Comparison of ENCODE assay signal across 24 mouse cellular contexts in the genomic region with DNA sequence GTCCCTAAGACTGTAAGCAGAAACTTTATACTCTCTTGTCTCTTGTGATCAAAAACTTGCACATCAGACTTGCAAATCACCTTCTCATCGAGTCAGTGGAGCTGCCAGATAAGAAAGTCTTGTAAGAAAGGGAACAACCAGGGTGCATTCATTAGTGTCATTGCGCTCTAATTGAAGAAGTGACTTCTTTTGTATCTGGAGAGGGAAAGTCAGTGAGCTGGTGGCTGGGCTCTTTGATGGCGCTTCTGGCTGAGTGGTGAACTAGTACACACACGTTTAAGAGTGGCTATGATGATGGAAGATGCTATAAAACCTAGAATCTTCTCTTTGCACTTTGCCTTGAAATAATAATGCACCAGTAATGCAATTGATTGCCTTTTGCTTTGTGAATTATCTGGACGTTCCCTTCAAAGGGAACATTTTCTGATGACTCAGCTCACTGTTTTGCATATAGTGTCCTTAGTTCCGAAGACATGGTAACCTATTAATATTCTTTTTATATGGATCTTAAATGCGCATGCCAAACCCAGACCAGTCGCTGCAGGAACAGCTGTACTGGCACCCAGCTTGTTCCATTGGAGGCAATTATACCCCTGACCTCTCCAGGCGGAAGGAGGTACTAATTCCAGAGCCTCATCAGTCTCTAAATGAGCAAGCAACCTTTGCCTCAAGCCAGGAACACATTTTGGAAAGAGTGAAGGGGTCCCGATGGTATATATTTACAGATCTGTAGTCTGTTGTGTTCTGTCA.
DNase-seq lines count a peak whose midpoint lies in the region; ATAC-seq lines count a peak whose summit lies in the region.
"Had no signal": no experiment of that assay in that cellular context is flagged by ENCODE, and none has a peak within 500 bp of the region (broad histone marks: within the 10 kb centered on the region; RNA-seq: fewer than 3 reads in every experiment).

No protein-coding gene starts in this region.

- H3K27ac ChIP-seq in forebrain, embryonic 16.5 days (ENCODE audit: low read length) = no peak overlapping the region
- H3K27ac ChIP-seq in forebrain, embryonic 11.5 days (ENCODE audit: low read depth, low read length) = no peak overlapping the region
- no peak overlapping the region for H3K27ac ChIP-seq in neural tube, embryonic 11.5 days (ENCODE audit: low read depth, low read length)
- no peak overlapping the region for H3K27ac ChIP-seq in hindbrain, embryonic 13.5 days
- no peak overlapping the region for H3K27ac ChIP-seq in midbrain, embryonic 16.5 days (ENCODE audit: low read length)
- H3K27ac ChIP-seq: embryonic facial prominence, embryonic 15.5 days; gastrocnemius, adult 2 months; heart, embryonic 15.5 days; liver, embryonic 14.5 days had no signal

- H3K9me3 ChIP-seq in forebrain, embryonic 16.5 days (ENCODE audit: control insufficient read depth, low read length) = no peaks in the 10 kb centered on the region
- no peaks in the 10 kb centered on the region for H3K9me3 ChIP-seq in forebrain, embryonic 11.5 days (ENCODE audit: control insufficient read depth, low read length)
- H3K9me3 ChIP-seq in neural tube, embryonic 11.5 days (ENCODE audit: control insufficient read depth, low read length) = no peaks in the 10 kb centered on the region
- H3K9me3 ChIP-seq in hindbrain, embryonic 13.5 days = no peaks in the 10 kb centered on the region
- H3K9me3 ChIP-seq in midbrain, embryonic 16.5 days (replicated peaks; ENCODE audit: control insufficient read depth, low read length, poor library complexity, severe bottlenecking) = no peaks in the 10 kb centered on the region
- H3K9me3 ChIP-seq: embryonic facial prominence, embryonic 15.5 days; G1E; heart, embryonic 15.5 days had no signal

- 33% methylated on average over 10 of the region's 10 CpGs for WGBS in forebrain, embryonic 16.5 days
- WGBS in forebrain, embryonic 11.5 days = 43% methylated on average over 10 of the region's 10 CpGs
- 34% methylated on average over 10 of the region's 10 CpGs for WGBS in neural tube, embryonic 11.5 days
- 23% methylated on average over 10 of the region's 10 CpGs for WGBS in hindbrain, embryonic 13.5 days
- WGBS in midbrain, embryonic 16.5 days = 23% methylated on average over 10 of the region's 10 CpGs

- H3K4me1 ChIP-seq in forebrain, embryonic 16.5 days (replicated peaks; ENCODE audit: control insufficient read depth, insufficient read depth, low read length) = peaks cover 2% of the 10 kb centered on the region; the same call in 1 of the 2 replicates
- H3K4me1 ChIP-seq in forebrain, embryonic 11.5 days (replicated peaks; ENCODE audit: control insufficient read depth, insufficient read depth, low read length) = no peaks in the 10 kb centered on the region
- 0 out of 2 replicates have a peak, but pooled peaks cover 2% of the 10 kb centered on the region for H3K4me1 ChIP-seq in neural tube, embryonic 11.5 days (ENCODE audit: control insufficient read depth, insufficient read depth, low read length)
- H3K4me1 ChIP-seq in hindbrain, embryonic 13.5 days (replicated peaks) = peaks cover 7% of the 10 kb centered on the region; the same call in 1 of the 2 replicates
- peaks cover 3% of the 10 kb centered on the region; the same call in 1 of the 2 replicates for H3K4me1 ChIP-seq in midbrain, embryonic 16.5 days (ENCODE audit: control insufficient read depth, insufficient read depth, low read length)
- H3K4me1 ChIP-seq: embryonic facial prominence, embryonic 15.5 days; heart, embryonic 15.5 days; megakaryocyte, embryonic 14.5 days had no signal

- ATAC-seq in forebrain, embryonic 16.5 days = peak; percentile 63
- no peak for ATAC-seq in forebrain, embryonic 11.5 days (replicated peaks; ENCODE audit: low FRiP score)
- ATAC-seq in neural tube, embryonic 11.5 days (ENCODE audit: insufficient read depth, low FRiP score, low TSS enrichment) = no peak
- 0 out of 2 replicates have a peak, but pooled peaks have one; percentile 24 for ATAC-seq in hindbrain, embryonic 13.5 days (ENCODE audit: low FRiP score)
- 0 out of 2 replicates have a peak, but pooled peaks have one; percentile 46 for ATAC-seq in midbrain, embryonic 16.5 days
- ATAC-seq: inflammation-experienced regulatory T-cells, adult 6 months; Patski had no signal

- no peak overlapping the region for H3K9ac ChIP-seq in forebrain, embryonic 16.5 days (replicated peaks; ENCODE audit: low read depth, low read length)
- no peak overlapping the region for H3K9ac ChIP-seq in forebrain, embryonic 11.5 days (ENCODE audit: low read length)
- no peak overlapping the region for H3K9ac ChIP-seq in neural tube, embryonic 11.5 days (ENCODE audit: low read length)
- no peak overlapping the region for H3K9ac ChIP-seq in hindbrain, embryonic 13.5 days
- no peak overlapping the region for H3K9ac ChIP-seq in midbrain, embryonic 16.5 days (ENCODE audit: low read depth, low read length)
- H3K9ac ChIP-seq: embryonic facial prominence, embryonic 15.5 days; heart, embryonic 15.5 days; liver, embryonic 14.5 days; lung, embryonic 14.5 days had no signal

- no peak overlapping the region for H3K4me2 ChIP-seq in forebrain, embryonic 16.5 days (ENCODE audit: low read length)
- H3K4me2 ChIP-seq in forebrain, embryonic 11.5 days (ENCODE audit: low read depth, low read length, severe bottlenecking) = no peak overlapping the region
- H3K4me2 ChIP-seq in neural tube, embryonic 11.5 days (ENCODE audit: low read depth) = no peak overlapping the region
- H3K4me2 ChIP-seq in hindbrain, embryonic 13.5 days = no peak overlapping the region
- H3K4me2 ChIP-seq in midbrain, embryonic 16.5 days (ENCODE audit: low read length) = no peak overlapping the region
- H3K4me2 ChIP-seq: embryonic facial prominence, embryonic 15.5 days; heart, embryonic 15.5 days; lung, embryonic 14.5 days had no signal

- no peaks in the 10 kb centered on the region for H3K36me3 ChIP-seq in forebrain, embryonic 16.5 days (ENCODE audit: control insufficient read depth, insufficient read depth)
- no peaks in the 10 kb centered on the region for H3K36me3 ChIP-seq in forebrain, embryonic 11.5 days (ENCODE audit: control insufficient read depth, insufficient read depth, low read length)
- no peaks in the 10 kb centered on the region for H3K36me3 ChIP-seq in neural tube, embryonic 11.5 days (ENCODE audit: control insufficient read depth, insufficient read depth, low read length)
- no peaks in the 10 kb centered on the region for H3K36me3 ChIP-seq in hindbrain, embryonic 13.5 days
- H3K36me3 ChIP-seq in midbrain, embryonic 16.5 days (ENCODE audit: control insufficient read depth, insufficient read depth, low read length) = no peaks in the 10 kb centered on the region
- H3K36me3 ChIP-seq: embryonic facial prominence, embryonic 15.5 days; G1E; heart, embryonic 15.5 days had no signal

- H3K4me3 ChIP-seq in forebrain, embryonic 16.5 days (replicated peaks; ENCODE audit: low read length) = no peak overlapping the region
- H3K4me3 ChIP-seq in forebrain, embryonic 11.5 days (ENCODE audit: low read depth, low read length) = no peak overlapping the region
- H3K4me3 ChIP-seq in neural tube, embryonic 11.5 days (ENCODE audit: low read depth, low read length) = no peak overlapping the region
- H3K4me3 ChIP-seq in hindbrain, embryonic 13.5 days = no peak overlapping the region
- no peak overlapping the region for H3K4me3 ChIP-seq in midbrain, embryonic 16.5 days (ENCODE audit: low read depth, low read length)
- H3K4me3 ChIP-seq: embryonic facial prominence, embryonic 15.5 days; gastrocnemius, adult 2 months; heart, embryonic 15.5 days; megakaryocyte, embryonic 14.5 days; myocyte had no signal

- DNase-seq in forebrain, embryonic 11.5 days (ENCODE audit: low spot score) = no peak
- DNase-seq in neural tube, embryonic 11.5 days (ENCODE audit: low spot score) = peak; percentile 28
- DNase-seq in neural tube, embryonic 10.5 days (ENCODE audit: extremely low spot score, low spot score) = no peak
- DNase-seq in liver = no peak
- no peak for DNase-seq in gastrocnemius, postnatal 25 days
- DNase-seq: adrenal gland, postnatal 36 days; cerebellum, adult 11-12 months; cerebellum, postnatal 14 days; gastrocnemius, adult 2 months; heart, postnatal 36 days; kidney, adult 18-20 months; kidney, postnatal 4 days; lung, embryonic 14.5 days had no signal

- no peaks in the 10 kb centered on the region for H3K27me3 ChIP-seq in forebrain, embryonic 16.5 days (replicated peaks; ENCODE audit: control insufficient read depth, insufficient read depth, low read length)
- no peaks in the 10 kb centered on the region for H3K27me3 ChIP-seq in forebrain, embryonic 11.5 days (ENCODE audit: control insufficient read depth, insufficient read depth, low read length)
- H3K27me3 ChIP-seq in neural tube, embryonic 11.5 days (ENCODE audit: control insufficient read depth, insufficient read depth, low read length) = no peaks in the 10 kb centered on the region
- H3K27me3 ChIP-seq in hindbrain, embryonic 13.5 days = no peaks in the 10 kb centered on the region
- no peaks in the 10 kb centered on the region for H3K27me3 ChIP-seq in midbrain, embryonic 16.5 days (ENCODE audit: control insufficient read depth, insufficient read depth, low read depth, low read length)
- H3K27me3 ChIP-seq: embryonic facial prominence, embryonic 15.5 days; heart, embryonic 15.5 days; megakaryocyte, embryonic 14.5 days; Patski had no signal

Comparison
In these comparisons a context has a peak if more than half of its experiments do, and no peak if none do; other contexts are left out.
1. ATAC-seq: peak in forebrain, embryonic 16.5 days (single experiment), hindbrain, embryonic 13.5 days (single experiment) and midbrain, embryonic 16.5 days (single experiment); none in forebrain, embryonic 11.5 days (single experiment) and neural tube, embryonic 11.5 days (single experiment).